Mouse (Mus musculus): ENCODE measurements around the gene Naaladl2.
A peak's percentile ranks its signal among the peaks of the same experiment; 100 is the strongest.
"Not testable (repeated sequence)": the region's sequence is repeated elsewhere in the genome, so short reads cannot be mapped to it uniquely, and the experiment has no call there.

Gene Naaladl2

GRCm38 (mm10) chr3:25143555-25144311 lies at the start of gene Naaladl2:
Naaladl2 (minus strand) TSS chr3:25144261.
- peak; percentile 59 for DNase-seq (ENCODE audit: low read depth, low spot score)

DNA sequence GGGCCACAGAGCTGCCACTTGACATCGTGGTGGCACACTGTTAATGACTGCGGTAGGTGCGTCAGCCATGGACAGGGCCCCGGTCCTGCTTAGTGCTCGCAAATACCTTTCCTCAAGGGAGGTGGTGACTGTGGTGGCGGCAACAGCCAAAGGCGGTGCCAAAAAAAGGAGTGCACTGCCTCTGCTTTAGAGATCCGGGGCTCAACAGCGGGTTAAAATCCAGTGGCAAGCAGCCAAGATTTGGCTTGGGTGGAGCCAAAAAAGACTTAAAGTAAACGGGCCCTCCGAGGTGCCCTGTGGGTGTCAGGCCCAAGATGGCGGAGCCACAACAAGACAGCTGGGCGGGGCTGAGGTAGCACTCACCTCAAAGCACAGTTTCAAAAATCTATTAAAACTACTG lies 7.7 kb upstream of the Naaladl2 start:
- DNase-seq (ENCODE audit: low read depth, low spot score) = no peak

GRCm38 (mm10) chr3:25147271-25147670 lies 3.2 kb upstream of the Naaladl2 start:
- no peak for DNase-seq (ENCODE audit: low read depth, low spot score)

DNA sequence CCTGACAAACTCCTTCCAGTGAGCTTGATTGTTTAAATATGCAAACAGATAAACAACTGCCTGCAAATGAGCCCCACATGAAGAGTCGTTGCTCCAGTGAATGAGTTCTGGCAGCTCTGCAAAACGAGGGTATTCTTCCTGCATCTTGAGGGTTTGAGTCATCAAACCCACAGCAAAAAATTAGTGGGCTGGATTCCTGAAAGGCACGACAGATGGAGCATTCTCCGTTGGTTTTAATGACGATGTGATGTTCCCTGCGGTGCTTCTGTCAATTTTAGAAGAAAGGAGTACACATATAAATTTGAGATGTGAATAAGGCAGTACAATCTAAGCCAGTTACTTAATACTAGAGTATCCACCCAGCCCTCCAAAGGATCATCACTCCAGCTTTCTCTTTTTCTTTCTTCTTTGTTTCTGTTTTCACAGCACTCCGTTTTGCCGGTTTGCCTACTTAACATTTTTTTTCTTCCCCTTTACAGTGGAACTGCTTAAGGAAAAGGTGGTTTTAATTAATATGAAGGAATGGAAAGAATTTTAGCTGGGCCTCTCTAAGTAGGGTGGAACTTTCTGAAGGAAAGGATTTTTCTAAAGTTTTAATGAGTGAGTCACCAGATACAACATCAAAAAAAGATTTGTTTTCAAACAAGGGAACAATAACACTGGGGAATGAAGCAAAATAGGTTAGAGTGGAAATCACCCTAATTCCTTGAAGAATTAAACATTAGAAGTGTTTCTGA lies 1.1 kb upstream of the Naaladl2 start:
- peak; percentile 34 for DNase-seq (ENCODE audit: low read depth, low spot score)

DNA sequence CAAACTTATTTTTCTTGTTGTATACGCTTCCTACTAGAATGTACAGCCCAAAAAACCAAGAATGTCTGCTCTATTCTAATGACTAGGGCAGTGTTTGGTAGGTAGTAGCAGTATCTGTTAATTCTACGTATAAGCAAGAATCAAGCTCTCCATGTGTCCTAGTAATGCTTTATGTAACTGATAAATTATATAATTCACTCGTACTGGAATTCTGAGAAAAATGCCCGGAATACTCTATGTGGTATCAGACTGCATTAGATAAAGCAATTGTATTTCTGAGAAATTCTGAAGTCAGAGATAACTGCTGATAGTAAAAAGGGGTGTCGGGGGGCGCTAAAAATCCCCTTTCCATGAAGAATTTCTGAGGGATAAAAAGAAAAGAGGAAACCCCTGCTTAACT lies 950 bp downstream of the Naaladl2 start:
- DNase-seq (ENCODE audit: low read depth, low spot score) = no peak

- no peak for DNase-seq (ENCODE audit: low read depth, low spot score)
These were observed 12.2 kb downstream of the Naaladl2 start for GRCm38 (mm10) chr3:25131848-25132247.

GRCm38 (mm10) chr3:25127864-25128263 lies 16.2 kb downstream of the Naaladl2 start:
- DNase-seq (ENCODE audit: low read depth, low spot score) = no peak

GRCm38 (mm10) chr3:25124919-25125846 lies 18.9 kb downstream of the Naaladl2 start:
- no peak for DNase-seq (ENCODE audit: low read depth, low spot score)

DNA sequence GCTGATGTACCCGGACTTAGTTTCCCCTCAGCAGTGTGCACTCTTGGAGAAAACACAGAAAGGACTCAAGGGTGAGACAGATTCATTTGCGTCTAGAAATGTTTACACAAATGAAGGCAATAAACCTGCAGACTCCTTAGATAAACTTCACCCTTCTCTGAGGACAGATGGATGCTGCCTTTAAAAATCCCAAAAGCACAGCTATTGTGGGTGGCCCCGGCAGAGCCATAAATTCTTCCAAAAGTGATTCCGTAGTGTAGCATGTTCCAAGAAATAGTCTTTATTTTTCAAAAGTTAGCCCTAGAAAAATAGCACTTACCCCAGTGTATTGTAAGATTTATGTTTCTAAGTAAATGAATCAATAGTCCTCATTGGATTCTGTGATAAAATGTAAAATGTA lies 31.0 kb downstream of the Naaladl2 start:
- no peak for DNase-seq (ENCODE audit: low read depth, low spot score)

DNA sequence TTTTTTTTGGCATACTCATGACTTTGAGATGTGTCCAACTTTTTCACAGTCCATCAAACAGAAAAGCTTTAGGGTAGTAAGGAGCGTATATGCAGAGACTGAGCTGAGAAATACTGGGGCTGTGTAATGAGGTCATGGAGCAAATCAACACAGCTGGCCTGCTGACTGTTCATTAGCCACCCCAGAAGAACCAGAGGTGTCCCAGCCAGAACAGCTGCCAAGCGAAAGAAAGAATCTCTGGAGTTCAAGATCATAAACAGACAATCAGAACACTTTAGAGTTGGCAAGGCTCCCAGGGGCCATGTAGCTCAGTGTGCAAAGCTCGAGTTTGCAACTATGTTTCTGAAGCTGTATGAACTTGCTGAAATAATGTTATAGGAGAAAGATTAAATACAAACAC lies 35.1 kb downstream of the Naaladl2 start:
- DNase-seq (ENCODE audit: low read depth, low spot score) = peak; percentile 12

- no peak for DNase-seq (ENCODE audit: low read depth, low spot score)
These were observed 51.1 kb downstream of the Naaladl2 start for GRCm38 (mm10) chr3:25092986-25093385.

DNA sequence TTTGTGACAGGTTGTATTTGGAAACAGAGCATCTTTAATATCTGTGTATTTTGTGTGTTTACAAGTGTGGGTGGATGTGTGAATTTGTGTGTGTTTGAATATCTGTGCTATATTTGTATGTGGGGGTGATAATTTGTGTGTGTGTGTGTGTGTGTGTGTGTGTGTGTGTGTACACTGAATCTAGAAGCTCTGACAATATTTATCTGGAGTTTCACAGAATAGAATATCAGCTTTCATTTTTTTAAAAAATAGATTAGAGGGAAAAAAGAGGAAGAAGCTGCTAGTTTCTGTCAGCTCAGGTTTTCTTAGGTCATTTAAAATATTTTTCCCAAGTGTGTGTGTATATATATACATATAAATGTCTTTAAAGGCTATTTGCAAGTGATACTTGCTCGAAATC lies 68.3 kb downstream of the Naaladl2 start:
- no peak for DNase-seq (ENCODE audit: low read depth, low spot score)

- no peak for DNase-seq (ENCODE audit: low read depth, low spot score)
These were observed 69.8 kb downstream of the Naaladl2 start for GRCm38 (mm10) chr3:25074266-25074665.

DNA sequence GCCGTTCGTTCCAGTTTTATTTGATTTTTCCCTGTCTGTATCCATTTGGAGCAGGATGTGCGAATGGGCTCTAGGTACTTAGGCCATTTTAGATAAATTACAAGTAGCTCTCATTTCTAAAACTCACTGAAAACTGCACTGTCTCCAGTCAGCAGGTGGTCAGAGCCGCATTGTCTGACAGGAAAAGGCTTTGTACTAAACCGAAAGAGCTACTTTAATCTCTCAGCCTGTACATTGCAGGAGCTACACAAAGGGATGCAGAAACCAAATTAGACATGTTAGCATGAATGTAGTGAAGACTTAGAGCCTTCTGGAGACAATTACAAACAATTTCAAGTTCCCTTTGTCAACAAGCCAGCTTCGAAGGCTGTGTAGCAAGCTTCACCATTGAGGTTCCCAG lies 70.2 kb downstream of the Naaladl2 start:
- DNase-seq (ENCODE audit: low read depth, low spot score) = no peak

DNA sequence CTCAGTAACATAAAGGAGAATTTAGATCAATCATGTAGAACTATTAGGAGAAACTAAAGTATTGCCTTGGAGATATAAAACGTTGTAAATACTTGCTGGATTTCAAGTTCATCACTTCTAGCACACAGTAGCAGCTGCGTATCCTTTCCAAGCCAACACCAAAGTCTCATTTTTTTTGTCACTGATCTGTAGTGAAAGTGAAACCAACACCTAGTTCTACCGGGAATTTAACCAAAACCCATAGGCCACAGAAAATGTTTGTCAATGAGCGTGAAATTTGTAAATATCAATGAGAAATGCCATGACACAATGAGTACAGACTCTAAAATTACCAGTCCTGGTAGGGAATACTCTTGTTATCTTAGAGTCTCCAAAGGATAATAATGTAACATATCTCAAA lies 80.8 kb downstream of the Naaladl2 start:
- no peak for DNase-seq (ENCODE audit: low read depth, low spot score)

DNA sequence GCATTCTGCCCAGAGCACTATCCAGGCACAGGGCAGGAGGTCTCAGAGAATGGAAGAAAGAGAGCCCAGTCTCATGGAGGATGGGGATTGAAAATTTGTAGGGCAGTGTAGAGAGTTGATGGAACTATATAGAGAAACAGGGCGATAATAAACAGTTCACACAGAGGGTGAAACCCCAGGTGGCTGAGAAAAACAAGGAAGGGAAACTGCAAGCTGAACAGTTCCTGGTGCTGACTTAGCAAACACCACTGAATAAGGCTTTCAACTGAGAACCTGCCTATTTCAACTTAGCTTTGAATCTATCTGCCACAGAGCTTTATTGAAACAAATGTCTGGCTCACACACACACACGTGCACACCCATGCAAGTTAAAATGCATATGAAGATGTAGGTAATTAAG lies 91.1 kb downstream of the Naaladl2 start:
- no peak for DNase-seq (ENCODE audit: low read depth, low spot score)

DNA sequence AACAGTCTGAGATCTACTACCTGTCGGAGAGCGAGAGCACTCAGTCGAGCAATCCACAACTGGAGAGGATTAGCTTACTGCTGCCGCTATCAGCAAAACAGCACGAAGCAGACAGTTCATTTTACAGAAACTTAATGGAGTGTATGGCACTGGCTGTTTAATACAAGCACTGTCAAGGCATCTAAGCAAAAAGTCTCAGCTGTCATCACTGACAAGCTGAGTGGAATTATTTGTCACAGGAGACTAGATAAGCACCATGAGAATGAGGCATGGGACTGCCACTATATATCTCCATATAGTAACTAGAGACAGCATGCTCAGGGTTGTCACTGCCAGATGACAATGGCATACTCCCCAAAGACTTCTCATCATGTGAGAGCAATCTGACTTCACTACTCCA lies 124.1 kb downstream of the Naaladl2 start:
- DNase-seq (ENCODE audit: low read depth, low spot score) = no peak

GRCm38 (mm10) chr3:25010751-25011150 lies 133.3 kb downstream of the Naaladl2 start:
- no peak for DNase-seq (ENCODE audit: low read depth, low spot score)

DNA sequence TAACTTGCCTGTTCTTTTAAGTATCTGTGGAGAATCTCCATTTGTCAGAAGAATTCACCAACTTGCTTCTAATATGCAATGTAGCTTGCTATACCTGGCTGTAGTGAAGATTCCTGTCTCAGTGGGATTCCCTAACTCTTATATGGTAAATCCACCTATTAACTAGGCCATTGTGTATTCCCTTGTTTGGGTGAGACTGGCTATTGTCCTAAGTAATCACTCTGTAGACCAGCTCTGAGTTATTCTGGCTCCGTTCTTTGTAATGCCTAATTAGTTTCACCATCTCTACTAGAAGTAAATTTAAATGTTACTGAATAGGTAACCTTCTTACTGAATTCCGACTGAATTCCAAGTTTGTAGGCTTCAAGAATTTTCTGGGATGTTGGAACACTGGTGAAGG lies 137.3 kb downstream of the Naaladl2 start:
- not testable (repeated sequence) for DNase-seq (ENCODE audit: low read depth, low spot score)

DNA sequence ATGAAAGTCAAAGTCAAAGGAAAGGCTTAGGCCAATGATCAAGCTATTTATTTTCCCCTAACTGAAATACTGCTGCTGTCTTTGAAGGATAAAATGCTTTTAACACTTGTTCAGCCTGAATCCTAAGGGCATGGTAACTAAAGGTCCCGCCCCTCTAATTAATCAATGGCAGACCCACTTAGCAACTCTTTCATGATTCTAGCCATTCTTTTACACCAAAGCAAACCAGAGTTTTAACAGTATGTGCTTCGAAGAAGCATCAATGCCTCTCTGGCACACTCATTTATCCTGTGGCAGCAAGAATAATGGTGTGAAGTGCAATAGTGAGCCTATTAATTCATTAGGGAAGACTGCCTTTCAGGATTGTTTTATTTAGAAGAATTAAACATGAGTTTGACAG lies 151.5 kb downstream of the Naaladl2 start:
- DNase-seq (ENCODE audit: low read depth, low spot score) = no peak

DNA sequence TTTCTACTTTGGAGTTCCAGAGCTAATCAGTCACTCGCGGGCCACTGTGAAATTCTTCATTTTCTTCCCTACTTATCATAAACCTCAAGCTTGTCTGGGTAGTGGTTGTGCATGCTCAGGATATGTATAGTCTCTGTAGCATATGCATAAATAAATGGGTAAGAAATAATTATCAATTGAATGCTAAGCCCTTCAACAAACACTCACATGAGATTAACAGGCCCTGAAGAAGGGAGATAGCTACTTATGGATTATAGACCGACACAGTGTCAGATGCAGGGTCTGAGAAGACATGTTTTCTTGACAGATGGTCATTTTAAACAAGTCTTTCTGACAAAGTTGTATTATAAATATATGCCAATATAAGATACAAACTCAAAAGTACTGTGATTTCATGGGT lies 152.0 kb downstream of the Naaladl2 start:
- no peak for DNase-seq (ENCODE audit: low read depth, low spot score)

DNA sequence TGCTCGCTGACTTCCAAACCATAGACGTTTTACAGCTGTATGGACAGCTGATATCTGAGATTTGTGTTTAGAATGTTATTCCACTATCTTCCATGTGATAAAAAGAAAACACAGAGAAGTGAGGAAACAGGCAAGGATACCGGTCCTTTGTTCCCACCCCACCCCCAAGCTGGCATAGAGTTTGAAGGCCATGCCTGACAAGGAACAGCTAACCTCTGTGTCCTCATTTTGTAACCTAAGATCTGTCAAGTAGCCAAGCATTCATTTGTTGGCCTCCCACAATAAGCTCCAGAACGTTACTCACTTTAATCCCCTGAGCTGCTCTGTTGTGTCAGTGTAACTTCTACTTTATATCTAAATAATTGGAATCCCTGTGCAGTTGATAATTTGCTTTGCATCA lies 161.9 kb downstream of the Naaladl2 start:
- DNase-seq (ENCODE audit: low read depth, low spot score) = no peak

Data from forelimb bud, embryonic 11.5 days (tissue).